8 mouse cellular contexts compared by ENCODE assay signal in the genomic region with DNA sequence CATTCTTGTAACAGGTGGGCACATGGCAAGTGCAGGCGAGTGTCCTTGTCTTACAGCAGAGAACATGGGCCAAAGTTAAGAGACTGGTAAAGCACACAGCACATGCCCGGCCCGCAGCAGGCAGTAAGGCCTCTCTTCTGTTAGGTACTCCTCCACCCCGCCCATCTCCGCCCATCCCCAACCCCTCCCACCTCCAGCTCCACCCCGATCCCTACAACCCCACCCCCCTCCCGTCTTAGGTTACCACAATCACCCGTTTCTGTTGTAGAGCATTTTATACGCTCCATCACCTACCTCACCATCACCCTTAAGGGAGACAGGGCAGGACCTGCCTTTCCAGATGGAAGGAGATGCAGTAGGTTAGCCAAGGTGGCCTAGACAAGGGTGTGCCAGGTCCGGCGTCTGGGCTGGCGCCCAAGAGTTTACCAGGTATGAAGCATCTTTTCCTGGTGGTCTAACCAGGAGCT. TPM values are rescaled to one million over a fixed set of nuclear protein-coding genes. Genes with fewer than 3 reads are reported as not detected.
DNase-seq lines count a peak whose midpoint lies in the region; ATAC-seq and TF ChIP-seq lines count a peak whose summit lies in the region.

A gene (minus strand): TSS at position 417 of the 467 bp plus-strand sequence.

- no peaks in the 10 kb centered on the region for H3K9me3 ChIP-seq in embryonic facial prominence, embryonic 12.5 days
- H3K9me3 ChIP-seq in lung, embryonic 14.5 days (ENCODE audit: low read depth, low read length), result no peaks in the 10 kb centered on the region

- no peaks in the 10 kb centered on the region for H3K36me3 ChIP-seq in heart, adult 2 months (ENCODE audit: control insufficient read depth, insufficient read depth, low read length)
- no peaks in the 10 kb centered on the region for H3K36me3 ChIP-seq in embryonic facial prominence, embryonic 12.5 days
- H3K36me3 ChIP-seq in lung, embryonic 14.5 days (ENCODE audit: insufficient read depth), result no peaks in the 10 kb centered on the region

- H3K27me3 ChIP-seq in heart, adult 2 months (ENCODE audit: control insufficient read depth, insufficient read depth, low read length), result no peaks in the 10 kb centered on the region
- 0 out of 2 replicates have a peak, but pooled peaks cover 4% of the 10 kb centered on the region for H3K27me3 ChIP-seq in embryonic facial prominence, embryonic 12.5 days
- no peaks in the 10 kb centered on the region for H3K27me3 ChIP-seq in lung, embryonic 14.5 days (ENCODE audit: insufficient read depth, low read length)

- no peak for TF ChIP-seq POLR2A in heart, adult 2 months (IDR thresholded peaks at IDR 0.05; ENCODE audit: insufficient read depth, low read depth, low read length)

- no peak for TF ChIP-seq EP300 in heart, adult 2 months (IDR thresholded peaks at IDR 0.05; ENCODE audit: insufficient read depth, low read depth, low read length)

- no peak within 1 kb of the TSS for H3K9ac ChIP-seq in heart, adult 2 months (ENCODE audit: low read depth, low read length)
- peak within 1 kb of the TSS; percentile 19; the same call in 1 of the 2 replicates for H3K9ac ChIP-seq in embryonic facial prominence, embryonic 12.5 days
- 0 out of 2 replicates have a peak within 1 kb of the TSS, but pooled peaks have one; percentile 5 for H3K9ac ChIP-seq in lung, embryonic 14.5 days

- no peak within 1 kb of the TSS; the same call in 1 of the 2 replicates for H3K27ac ChIP-seq in heart, adult 2 months
- no peak within 1 kb of the TSS for H3K27ac ChIP-seq in embryonic facial prominence, embryonic 12.5 days
- peak within 1 kb of the TSS; percentile 66 for H3K27ac ChIP-seq in lung, embryonic 14.5 days (ENCODE audit: low read depth)

- DNase-seq in heart, adult 11 months, result peak; percentile 89
- no peak for DNase-seq in heart, adult 2 months
- peak; percentile 34 for DNase-seq in CD4-positive helper T cell, adult 2 months (ENCODE audit: low read depth, low spot score)
- peak; percentile 63 for DNase-seq in induced T-regulatory cell, adult 2 months (ENCODE audit: low read depth)
- peak; percentile 53 for DNase-seq in lung, embryonic 14.5 days
- DNase-seq in layer of hippocampus, adult 18-20 months (ENCODE audit: low spot score in 2 of 2), result no peak
- DNase-seq in cerebellum, adult 11-12 months, result no peak

- intact Hi-C loops in heart, adult 2 months (cut with DNase I), result no loop called here

- WGBS in heart, adult 2 months, result 3% methylated on average over 12 of the region's 12 CpGs
- 4% methylated on average over 12 of the region's 12 CpGs for WGBS in embryonic facial prominence, embryonic 12.5 days
- 5% methylated on average over 12 of the region's 12 CpGs for WGBS in lung, embryonic 14.5 days

- H3K4me3 ChIP-seq in heart, adult 2 months, result no peak within 1 kb of the TSS
- H3K4me3 ChIP-seq in embryonic facial prominence, embryonic 12.5 days, result peak within 1 kb of the TSS; percentile 27
- peak within 1 kb of the TSS; percentile 44 for H3K4me3 ChIP-seq in lung, embryonic 14.5 days (ENCODE audit: low read depth, low read length)

- ATAC-seq in embryonic facial prominence, embryonic 12.5 days (ENCODE audit: insufficient number of reproducible peaks, insufficient read depth, low FRiP score, low TSS enrichment), result no peak
- peak; percentile 78 for ATAC-seq in lung, embryonic 14.5 days (ENCODE audit: insufficient read depth)

- H3K4me1 ChIP-seq in heart, adult 2 months (ENCODE audit: control insufficient read depth, insufficient read depth, low read length), result peaks cover 2% of the 10 kb centered on the region; the same call in 1 of the 2 replicates
- H3K4me1 ChIP-seq in embryonic facial prominence, embryonic 12.5 days, result peaks cover 17% of the 10 kb centered on the region
- no peaks in the 10 kb centered on the region; the same call in 1 of the 2 replicates for H3K4me1 ChIP-seq in lung, embryonic 14.5 days (ENCODE audit: insufficient read depth)

- no peak for TF ChIP-seq CTCF in heart, adult 2 months (IDR thresholded peaks at IDR 0.05)
- TF ChIP-seq CTCF in lung, embryonic 14.5 days (IDR thresholded peaks at IDR 0.05; ENCODE audit: low read depth), result no peak

- no peaks in the 10 kb centered on the region for H3K79me2 ChIP-seq in heart, adult 2 months (replicated peaks; ENCODE audit: control insufficient read depth, insufficient read depth, low read length)

- H3K4me2 ChIP-seq in embryonic facial prominence, embryonic 12.5 days (replicated peaks), result peak within 1 kb of the TSS; percentile 41
- H3K4me2 ChIP-seq in lung, embryonic 14.5 days, result peak within 1 kb of the TSS; percentile 64

RNA-seq across cellular contexts. Expression of the gene that starts here (rescaled TPM):
- not detected for total RNA-seq in heart, adult 2 months (2021)
- polyA plus RNA-seq in heart, adult 2 months (2012; rRNA removed), result 0.67 TPM in 1 of 2 replicates, not detected in the other
- 0.61 and 0.90 TPM in 2 replicates for polyA plus RNA-seq in embryonic facial prominence, embryonic 12.5 days (2016; fragmentation: Nextera tagmentation; extraction: Ambion mirVana)
- polyA plus RNA-seq in lung, embryonic 14.5 days (2014; fragmentation: Nextera tagmentation; extraction: Ambion mirVana), result 0.61 and 0.84 TPM in 2 replicates
- total RNA-seq in layer of hippocampus, adult 18-20 months (2021), result not detected

Comparison
In these comparisons a context has a peak if more than half of its experiments do, and no peak if none do; other contexts are left out.
1. DNase-seq: peak in heart, adult 11 months (single experiment), CD4-positive helper T cell, adult 2 months (single experiment) and induced T-regulatory cell, adult 2 months (single experiment); none in heart, adult 2 months (0 of 2), layer of hippocampus, adult 18-20 months (0 of 2) and cerebellum, adult 11-12 months (single experiment).
2. Peak in DNase-seq, ATAC-seq, H3K4me3 ChIP-seq, H3K27ac ChIP-seq, H3K9ac ChIP-seq and H3K4me2 ChIP-seq in lung, embryonic 14.5 days; RNA of the gene not detected or under 1 TPM.